Mouse (Mus musculus) frontal cortex, postnatal 10 days (tissue): Measurements from ENCODE around the gene Gm47791.

Source experiments
- DNase-seq, 2 experiments: peaks; one replicate each; pipeline ENCODE4 v3.0.0; 2022; ENCODE audit warnings: low spot score in 2 of 2, mixed read lengths in 1 of 2

The Gm47791 gene

GRCm38 (mm10) chr1:82724339-82725025, 46.6 kb downstream of the Gm47791 start, which contains the start of gene Mff:
TSS of gene Mff (plus strand) at chr1:82724890.
- DNase-seq, result peak; percentile 84 to 91
